Mouse (Mus musculus): ENCODE measurements around the gene Slain2. TPM values are rescaled to one million over a fixed set of nuclear protein-coding genes. Genes with fewer than 3 reads are reported as not detected.

Slain2 gene
- polyA plus RNA-seq, 1 experiment from 2014 or later, result 50.4 TPM

- in situ Hi-C loops (cut with MboI; ENCODE audit: low pct_unique_long_range_greater_than_20kb), result no loop called here
- DNase-seq (ENCODE audit: low read depth, low spot score) (no peak), ATAC-seq (no peak)
- TF ChIP-seq CTCF (IDR thresholded peaks at IDR 0.05), result no peak
- ChIA-PET CTCF (interaction anchor here (1.0 to 2.1 kb wide), 4 partner anchors 10 to 117 kb away, joined by 3 to 10 read pairs (median 3); no protein-coding TSS in a partner anchor), POLR2A (interaction anchor here (0.5 kb wide), 1 partner anchor 12 kb away, joined by 3 read pairs; no protein-coding TSS in a partner anchor)
- no peaks in the 10 kb centered on the region for H3K27me3 ChIP-seq
Measured at GRCm38 (mm10) chr5:72881748-72882411, 32.2 kb upstream of the Slain2 start.

GRCm38 (mm10) chr5:72882412-72882765 lies 31.7 kb upstream of the Slain2 start:
- no peak for TF ChIP-seq CTCF (IDR thresholded peaks at IDR 0.05)
- ChIA-PET CTCF (interaction anchor here (1.0 to 2.1 kb wide), 4 partner anchors 9 to 117 kb away, joined by 3 to 10 read pairs (median 3); no protein-coding TSS in a partner anchor), POLR2A (interaction anchor here (0.5 kb wide), 1 partner anchor 12 kb away, joined by 3 read pairs; no protein-coding TSS in a partner anchor)
- no peak for ATAC-seq
- DNase-seq (ENCODE audit: low read depth, low spot score), result no peak
- H3K27me3 ChIP-seq, result no peaks in the 10 kb centered on the region
- in situ Hi-C loops (cut with MboI; ENCODE audit: low pct_unique_long_range_greater_than_20kb), result no loop called here

GRCm38 (mm10) chr5:72883706-72884105 lies 30.4 kb upstream of the Slain2 start:
- POLR2A ChIA-PET, result no interaction called here
- no peak for TF ChIP-seq CTCF (IDR thresholded peaks at IDR 0.05)
- CTCF ChIA-PET, result interaction anchor here (2.1 kb wide), 1 partner anchor 8 kb away, joined by 10 read pairs; no protein-coding TSS in a partner anchor
- ATAC-seq, result no peak
- no peaks in the 10 kb centered on the region for H3K27me3 ChIP-seq
- in situ Hi-C loops (cut with MboI; ENCODE audit: low pct_unique_long_range_greater_than_20kb), result no loop called here
- no peak for DNase-seq (ENCODE audit: low read depth, low spot score)

GRCm38 (mm10) chr5:72886458-72887222 lies 27.5 kb upstream of the Slain2 start:
- in situ Hi-C loops (cut with MboI; ENCODE audit: low pct_unique_long_range_greater_than_20kb), result no loop called here
- DNase-seq (ENCODE audit: low read depth, low spot score) (no peak), ATAC-seq (no peak)
- ChIA-PET CTCF (no interaction called here), POLR2A (no interaction called here)
- H3K27me3 ChIP-seq, result no peaks in the 10 kb centered on the region
- no peak for TF ChIP-seq CTCF (IDR thresholded peaks at IDR 0.05)

DNA sequence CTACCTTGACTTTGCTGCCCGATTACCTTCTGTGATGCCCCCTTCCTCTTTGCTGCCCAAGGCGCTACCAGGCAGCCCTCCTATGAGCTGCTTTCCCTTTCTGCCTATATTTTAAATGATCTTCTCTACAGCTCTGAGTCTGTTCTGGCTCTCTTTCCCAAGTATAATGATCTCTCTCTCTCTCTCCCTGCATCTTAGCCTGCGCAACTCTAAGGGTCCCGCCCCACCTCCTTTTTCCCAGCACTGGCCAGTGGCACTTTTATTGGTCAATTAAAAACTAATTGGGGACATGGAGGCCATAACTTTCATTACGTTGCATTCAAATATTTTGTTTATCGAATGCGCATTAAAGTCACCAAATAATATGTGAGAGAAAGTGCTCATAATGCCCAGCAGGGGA lies 25.8 kb upstream of the Slain2 start:
- POLR2A ChIA-PET, result no interaction called here
- TF ChIP-seq CTCF (IDR thresholded peaks at IDR 0.05), result no peak
- ATAC-seq (no peak), DNase-seq (ENCODE audit: low read depth, low spot score) (no peak)
- no peaks in the 10 kb centered on the region for H3K27me3 ChIP-seq
- CTCF ChIA-PET, result no interaction called here
- in situ Hi-C loops (cut with MboI; ENCODE audit: low pct_unique_long_range_greater_than_20kb), result no loop called here

DNA sequence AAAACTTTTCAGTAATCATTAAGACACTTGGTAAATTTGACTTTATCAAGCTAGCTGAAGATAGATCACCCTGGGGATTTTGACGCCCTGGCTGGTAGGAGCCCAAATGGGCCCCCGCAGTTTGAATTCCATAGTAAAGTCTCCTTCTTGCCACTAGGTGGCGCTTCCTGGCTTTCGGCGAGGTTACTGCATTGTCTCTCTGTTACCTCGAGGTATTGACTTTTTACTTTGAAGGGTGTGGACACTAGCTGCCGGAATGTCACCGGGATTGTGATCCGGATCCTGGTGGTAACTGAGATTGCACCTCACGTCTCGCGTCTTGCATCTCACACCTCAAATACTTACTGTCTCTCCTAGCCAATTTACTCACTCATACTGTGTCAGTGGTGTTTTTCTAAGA lies 22.6 kb upstream of the Slain2 start:
- in situ Hi-C loops (cut with MboI; ENCODE audit: low pct_unique_long_range_greater_than_20kb), result loop anchor here (10.0 kb wide), 1 partner anchor 537 kb away; no protein-coding TSS in a partner anchor
- CTCF ChIA-PET, result interaction anchor here (0.7 to 2.5 kb wide), 17 partner anchors 9 to 90 kb away, joined by 3 to 10 read pairs (median 4); no protein-coding TSS in a partner anchor
- TF ChIP-seq CTCF (IDR thresholded peaks at IDR 0.05), result peak; percentile 93
- POLR2A ChIA-PET, result interaction anchor here (0.6 to 0.8 kb wide), 2 partner anchors 22 to 180 kb away, joined by 3 read pairs; partner anchors contain the start of gene Slain2
- ATAC-seq, result peak; percentile 91
- DNase-seq (ENCODE audit: low read depth, low spot score), result no peak
- no peaks in the 10 kb centered on the region for H3K27me3 ChIP-seq

DNA sequence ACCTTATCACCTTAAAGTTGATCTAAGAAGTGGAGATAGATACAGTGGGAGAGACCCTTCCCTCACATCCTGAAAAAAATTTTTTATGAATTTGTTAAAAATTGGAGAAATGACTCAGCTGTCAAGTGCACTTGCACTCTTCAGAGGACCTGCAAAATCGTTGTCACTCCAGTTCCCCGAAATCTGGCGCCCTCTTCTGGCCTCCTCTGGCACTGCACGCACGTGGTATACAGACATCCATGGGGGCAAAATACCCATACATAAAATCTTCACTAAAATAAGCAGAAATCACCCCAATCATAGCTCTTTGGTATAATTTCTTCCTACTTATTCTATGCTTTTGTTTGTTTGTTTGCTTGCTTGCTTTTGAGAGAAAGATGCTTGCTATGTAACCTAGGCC lies 20.1 kb upstream of the Slain2 start:
- in situ Hi-C loops (cut with MboI; ENCODE audit: low pct_unique_long_range_greater_than_20kb), result loop anchor here (10.0 kb wide), 1 partner anchor 539 kb away; no protein-coding TSS in a partner anchor
- DNase-seq (ENCODE audit: low read depth, low spot score), result no peak
- ChIA-PET POLR2A (no interaction called here), CTCF (interaction anchor here (1.9 to 2.1 kb wide), 2 partner anchors 9 to 20 kb away, joined by 6 to 8 read pairs; partner anchors contain the start of gene Slain2)
- TF ChIP-seq CTCF (IDR thresholded peaks at IDR 0.05), result peak; percentile 64
- no peak for ATAC-seq
- H3K27me3 ChIP-seq, result no peaks in the 10 kb centered on the region

DNA sequence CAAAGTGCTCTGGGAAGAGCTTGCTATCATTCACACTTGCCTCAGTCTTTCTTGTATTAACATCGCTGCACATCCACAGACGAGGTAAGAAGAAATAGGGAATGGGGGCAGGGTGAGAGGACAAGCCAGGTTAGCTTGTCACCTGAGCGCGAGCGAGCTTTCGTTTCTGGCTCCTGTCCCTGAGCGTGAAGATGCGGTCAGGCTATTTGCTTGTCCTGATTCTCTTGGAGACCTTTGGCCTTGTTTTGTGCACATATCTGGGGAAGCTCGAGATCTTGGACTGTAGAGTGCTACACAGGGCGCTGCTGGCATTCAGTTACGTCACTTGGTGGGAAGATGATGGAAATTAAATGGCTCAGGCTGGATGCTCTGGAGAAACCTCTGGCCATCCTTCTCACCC lies 18.8 kb upstream of the Slain2 start:
- POLR2A ChIA-PET, result interaction anchor here (0.6 kb wide), 1 partner anchor 93 kb away, joined by 3 read pairs; no protein-coding TSS in a partner anchor
- no peak for TF ChIP-seq CTCF (IDR thresholded peaks at IDR 0.05)
- in situ Hi-C loops (cut with MboI; ENCODE audit: low pct_unique_long_range_greater_than_20kb), result loop anchor here (10.0 kb wide), 1 partner anchor 540 kb away; no protein-coding TSS in a partner anchor
- DNase-seq (ENCODE audit: low read depth, low spot score), result no peak
- CTCF ChIA-PET, result interaction anchor here (1.0 to 2.1 kb wide), 4 partner anchors 8 to 29 kb away, joined by 3 to 8 read pairs (median 5); partner anchors contain the start of gene Slain2
- no peak for ATAC-seq
- no peaks in the 10 kb centered on the region for H3K27me3 ChIP-seq

DNA sequence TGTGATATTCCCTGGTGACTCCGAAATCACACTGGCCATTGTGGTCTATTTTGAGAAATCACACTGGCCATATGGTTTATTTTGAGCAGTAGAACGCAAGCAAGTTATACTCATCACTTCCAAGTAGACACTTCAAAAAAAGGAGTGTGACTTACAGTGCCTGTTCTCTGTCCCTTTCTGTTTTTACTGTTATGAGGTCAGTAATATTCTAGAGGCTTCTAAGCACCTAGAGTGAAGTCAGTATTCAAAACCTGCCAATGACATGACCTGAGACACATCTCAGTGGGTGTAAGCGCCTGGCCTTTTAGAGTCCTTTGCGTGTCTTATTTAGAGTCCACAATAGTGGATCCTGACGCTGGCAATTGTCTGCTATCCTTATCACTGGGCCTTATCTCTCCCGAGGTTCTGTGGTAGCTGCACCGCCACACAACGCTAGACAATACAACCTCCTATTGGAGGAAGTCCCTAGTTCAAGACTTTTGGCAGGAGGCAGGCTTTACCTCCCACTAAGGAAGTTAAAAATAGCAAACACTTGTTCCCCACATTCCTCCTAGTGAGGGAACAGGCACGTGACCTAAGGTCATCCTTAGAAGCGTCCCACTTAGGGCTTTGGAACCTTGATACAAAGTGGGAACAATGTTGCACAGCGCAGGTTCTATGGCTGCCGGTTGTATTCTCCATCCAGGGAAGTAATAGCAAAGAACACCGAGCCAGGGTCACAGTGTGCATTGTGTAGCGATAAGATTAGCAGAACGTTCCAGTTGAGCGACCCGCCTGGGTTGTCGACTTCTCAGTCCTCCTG lies 17.4 kb upstream of the Slain2 start:
- no peaks in the 10 kb centered on the region for H3K27me3 ChIP-seq
- in situ Hi-C loops (cut with MboI; ENCODE audit: low pct_unique_long_range_greater_than_20kb), result loop anchor here (10.0 kb wide), 1 partner anchor 542 kb away; no protein-coding TSS in a partner anchor
- no peak for TF ChIP-seq CTCF (IDR thresholded peaks at IDR 0.05)
- no peak for DNase-seq (ENCODE audit: low read depth, low spot score)
- ChIA-PET POLR2A (no interaction called here), CTCF (no interaction called here)
- no peak for ATAC-seq

GRCm38 (mm10) chr5:72897998-72898397 lies 16.1 kb upstream of the Slain2 start:
- TF ChIP-seq CTCF (IDR thresholded peaks at IDR 0.05), result no peak
- ATAC-seq (no peak), DNase-seq (ENCODE audit: low read depth, low spot score) (no peak)
- ChIA-PET POLR2A (no interaction called here), CTCF (no interaction called here)
- in situ Hi-C loops (cut with MboI; ENCODE audit: low pct_unique_long_range_greater_than_20kb), result loop anchor here (10.0 kb wide), 1 partner anchor 543 kb away; no protein-coding TSS in a partner anchor
- no peaks in the 10 kb centered on the region for H3K27me3 ChIP-seq
